Mouse (Mus musculus) heart, adult 2 months (tissue): ENCODE measurements at regions not wholly inside any gene's neighbourhood (a gene's known extent, or its start where the extent isn't known, plus 50 kb on each side); places are given as distances from the start of the nearest gene placed in this dataset.

Experiments used
- DNase-seq, 2 experiments: peaks; one replicate each; pipeline ENCODE4 v3.0.0; 2021
- H3K27ac ChIP-seq: fragments of 200-600 bp; 2 replicates; pipeline ENCODE4 v1.8.1; 2022
- H3K27me3 ChIP-seq: fragments of 200-500 bp; 2 replicates; pipeline ENCODE4 v1.6.1; 2012; ENCODE audit warnings: mild to moderate bottlenecking, low read length, inconsistent platforms, mixed read lengths; ENCODE audit not compliant: control insufficient read depth, insufficient read depth
- H3K36me3 ChIP-seq: fragments of 200-500 bp; 2 replicates; pipeline ENCODE4 v1.6.1; 2012; ENCODE audit warnings: low read length, inconsistent platforms; ENCODE audit not compliant: control insufficient read depth, insufficient read depth
- H3K4me1 ChIP-seq: fragments of 200-500 bp; 2 replicates; pipeline ENCODE4 v1.6.1; 2011; ENCODE audit warnings: low read length; ENCODE audit not compliant: control insufficient read depth, insufficient read depth
- H3K4me3 ChIP-seq: fragments of 200-600 bp; 2 replicates; pipeline ENCODE4 v1.8.1; 2022
- H3K79me2 ChIP-seq: fragments of 200-500 bp; replicated peaks from 2 replicates; pipeline ENCODE4 v1.6.1; 2012; ENCODE audit warnings: mild to moderate bottlenecking, inconsistent platforms, low read length, moderate library complexity, mixed read lengths; ENCODE audit not compliant: control insufficient read depth, insufficient read depth
- H3K9ac ChIP-seq: fragments of 200-500 bp; 2 replicates; pipeline ENCODE4 v1.6.1; 2012; ENCODE audit warnings: low read depth, mild to moderate bottlenecking, control low read depth, inconsistent platforms, low read length, mixed read lengths
- CTCF ChIP-seq: fragments of 200-600 bp; IDR thresholded peaks from 2 replicates; pipeline ENCODE4 v1.8.1; 2022; ENCODE audit warnings: antibody characterized with exemption, mild to moderate bottlenecking, moderate library complexity
- EP300 ChIP-seq: fragments of 200-500 bp; IDR thresholded peaks from 2 replicates; pipeline ENCODE4 v1.6.1; 2011; ENCODE audit warnings: low read depth, low read length, control low read depth; ENCODE audit not compliant: insufficient read depth
- POLR2A ChIP-seq: fragments of 200-500 bp; IDR thresholded peaks from 2 replicates; pipeline ENCODE4 v1.6.1; 2011; ENCODE audit warnings: mild to moderate bottlenecking, low read depth, low read length, control low read depth; ENCODE audit not compliant: insufficient read depth
- WGBS: fragments of 180-500 bp; shearing (Covaris S2); methylation state at CpG from one replicate; pipeline ENCODE4 v1.1.7; 2018; 5-methylcytosine and 5-hydroxymethylcytosine counted together
- intact Hi-C: fragments of 180-260 bp; cut with DNase I; formaldehyde crosslinking; loops from one replicate; pipeline ENCODE4 v1.15.1; 2025

DNA sequence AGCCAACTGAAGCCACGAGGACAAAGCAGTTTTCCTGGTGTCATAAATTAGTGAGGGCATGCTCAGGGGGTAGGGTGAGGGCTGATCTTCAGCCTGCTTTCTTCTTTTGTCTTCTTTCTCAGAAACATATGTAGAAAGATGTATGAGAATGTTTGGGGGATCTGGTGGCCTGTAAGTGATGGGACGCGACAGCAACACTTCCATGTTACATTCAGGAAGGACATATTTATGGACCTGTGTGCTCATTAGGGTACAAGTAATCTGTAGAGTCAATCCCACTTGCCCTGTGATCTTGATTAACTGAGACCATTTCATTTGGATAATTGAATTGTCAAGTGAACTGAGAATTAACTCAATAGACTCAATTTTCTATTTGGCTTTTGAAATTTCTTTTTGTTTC, 486.1 kb upstream of the Fam160b2 start:
- no peak for DNase-seq
- H3K27me3 ChIP-seq = no peaks in the 10 kb centered on the region
- intact Hi-C loops = no loop called here
- no peaks in the 10 kb centered on the region for H3K36me3 ChIP-seq
- H3K9ac ChIP-seq = no peak overlapping the region
- H3K4me3 ChIP-seq = no peak overlapping the region
- H3K79me2 ChIP-seq = no peaks in the 10 kb centered on the region
- 86% methylated on average over 3 of the region's 3 CpGs for WGBS
- TF ChIP-seq POLR2A = no peak
- no peak for TF ChIP-seq EP300
- TF ChIP-seq CTCF = no peak
- no peaks in the 10 kb centered on the region for H3K4me1 ChIP-seq
- H3K27ac ChIP-seq = no peak overlapping the region

DNA sequence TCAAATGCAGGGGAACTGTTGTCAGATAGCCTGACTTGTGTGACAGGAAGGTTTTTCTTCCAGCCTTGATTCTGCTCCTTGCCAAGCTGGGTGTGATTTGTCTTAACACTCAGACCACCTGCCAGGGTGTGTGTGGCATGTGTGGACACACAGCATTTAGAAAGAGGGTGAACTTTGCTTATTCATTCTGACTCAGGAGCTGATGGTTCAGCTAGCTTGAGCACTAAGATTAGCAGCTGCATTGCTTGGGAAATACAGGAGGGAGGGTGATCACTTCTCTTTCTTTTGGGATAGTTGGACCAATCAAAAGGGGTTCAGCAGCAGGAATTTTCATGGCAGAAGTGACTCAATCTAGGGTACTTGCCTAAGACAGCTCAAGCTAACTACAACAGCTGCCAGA, 482.7 kb upstream of the Fam160b2 start:
- H3K79me2 ChIP-seq = no peaks in the 10 kb centered on the region
- no peaks in the 10 kb centered on the region for H3K36me3 ChIP-seq
- H3K9ac ChIP-seq = no peak overlapping the region
- H3K4me1 ChIP-seq = no peaks in the 10 kb centered on the region
- intact Hi-C loops = no loop called here
- H3K4me3 ChIP-seq = no peak overlapping the region
- no peak for DNase-seq
- H3K27ac ChIP-seq = no peak overlapping the region
- H3K27me3 ChIP-seq = no peaks in the 10 kb centered on the region
- TF ChIP-seq CTCF = no peak
- TF ChIP-seq EP300 = no peak
- TF ChIP-seq POLR2A = no peak

DNA sequence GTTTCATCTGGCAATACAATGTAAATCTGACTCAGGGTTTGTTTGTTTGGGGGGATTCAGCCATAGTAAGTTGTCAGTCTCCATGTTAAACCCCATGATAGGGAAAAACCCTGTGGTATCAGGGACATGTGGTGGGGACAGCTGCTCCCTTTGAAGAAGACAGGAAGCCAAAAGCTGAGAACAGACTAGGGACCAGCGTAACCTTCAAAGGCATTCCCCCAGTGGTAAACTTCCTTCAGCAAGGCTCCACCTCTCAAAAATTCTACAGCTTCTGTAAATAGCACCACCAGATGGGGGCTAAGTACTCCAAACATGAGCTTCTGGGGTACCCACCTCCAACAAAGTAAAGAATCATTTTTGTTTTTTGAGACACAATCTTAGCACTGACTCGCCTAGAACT, 476.0 kb upstream of the Fam160b2 start:
- TF ChIP-seq POLR2A = no peak
- TF ChIP-seq EP300 = no peak
- TF ChIP-seq CTCF = no peak
- intact Hi-C loops = no loop called here
- 82% methylated on average over 2 of the region's 2 CpGs for WGBS

DNA sequence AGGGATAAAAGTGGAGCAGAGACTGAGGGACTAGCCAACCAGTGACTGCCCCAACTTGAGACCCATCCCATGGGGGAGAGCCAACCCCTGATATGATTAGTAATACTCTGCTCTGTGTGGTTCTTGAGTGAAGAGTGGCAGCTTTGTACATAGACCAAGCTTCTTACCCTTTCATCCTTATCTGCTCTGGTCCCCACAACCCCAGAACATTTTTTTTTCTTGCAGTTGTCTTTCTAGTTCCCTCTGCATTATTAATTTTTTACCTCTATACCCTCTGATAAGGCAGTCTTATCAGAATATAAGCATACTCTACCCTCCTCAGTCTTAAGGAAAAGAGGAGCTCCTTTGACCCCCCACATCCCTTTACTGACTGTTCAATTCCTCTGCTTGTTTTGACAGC, 474.4 kb upstream of the Fam160b2 start:
- intact Hi-C loops = no loop called here
- no peak overlapping the region for H3K27ac ChIP-seq
- no peak for DNase-seq
- H3K4me1 ChIP-seq = no peaks in the 10 kb centered on the region
- H3K9ac ChIP-seq = no peak overlapping the region
- no peaks in the 10 kb centered on the region for H3K79me2 ChIP-seq
- no peak overlapping the region for H3K4me3 ChIP-seq
- no peaks in the 10 kb centered on the region for H3K27me3 ChIP-seq
- no peaks in the 10 kb centered on the region for H3K36me3 ChIP-seq
- no peak for TF ChIP-seq POLR2A
- no peak for TF ChIP-seq EP300
- no peak for TF ChIP-seq CTCF

More for the DNA sequence above, 476.0 kb upstream of the Fam160b2 start:
- no peak overlapping the region for H3K4me3 ChIP-seq
- no peaks in the 10 kb centered on the region for H3K36me3 ChIP-seq
- H3K4me1 ChIP-seq = no peaks in the 10 kb centered on the region
- no peak overlapping the region for H3K27ac ChIP-seq
- no peak for DNase-seq
- H3K79me2 ChIP-seq = no peaks in the 10 kb centered on the region
- H3K9ac ChIP-seq = no peak overlapping the region
- no peaks in the 10 kb centered on the region for H3K27me3 ChIP-seq

DNA sequence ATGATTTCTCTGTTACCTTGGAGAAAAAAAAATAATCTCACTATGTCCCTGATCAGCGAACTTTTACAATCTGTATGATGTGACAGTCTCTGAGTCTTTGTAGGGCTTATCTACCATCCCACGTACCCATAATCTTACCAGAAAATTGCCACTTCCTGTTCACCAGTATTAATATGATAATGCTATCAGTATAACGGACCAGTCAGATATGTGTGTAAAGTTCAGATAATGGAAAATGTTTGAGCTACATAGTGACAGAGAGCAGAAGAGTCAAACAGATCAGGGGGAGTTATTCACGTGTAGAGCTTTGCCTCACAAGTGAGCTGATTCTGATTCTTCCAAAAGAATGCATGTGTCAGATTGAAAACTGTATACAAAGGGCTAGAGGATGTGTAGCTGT, 466.0 kb upstream of the Fam160b2 start:
- Histone ChIP-seq H3K36me3 (no peaks in the 10 kb centered on the region), H3K79me2 (no peaks in the 10 kb centered on the region), H3K4me1 (no peaks in the 10 kb centered on the region), H3K27ac (no peak overlapping the region), H3K27me3 (no peaks in the 10 kb centered on the region), H3K9ac (no peak overlapping the region), H3K4me3 (no peak overlapping the region)
- 28% methylated on average over 4 of the region's 4 CpGs for WGBS
- intact Hi-C loops = no loop called here
- DNase-seq = no peak
- no peak for TF ChIP-seq POLR2A
- TF ChIP-seq EP300 = no peak
- TF ChIP-seq CTCF = no peak

DNA sequence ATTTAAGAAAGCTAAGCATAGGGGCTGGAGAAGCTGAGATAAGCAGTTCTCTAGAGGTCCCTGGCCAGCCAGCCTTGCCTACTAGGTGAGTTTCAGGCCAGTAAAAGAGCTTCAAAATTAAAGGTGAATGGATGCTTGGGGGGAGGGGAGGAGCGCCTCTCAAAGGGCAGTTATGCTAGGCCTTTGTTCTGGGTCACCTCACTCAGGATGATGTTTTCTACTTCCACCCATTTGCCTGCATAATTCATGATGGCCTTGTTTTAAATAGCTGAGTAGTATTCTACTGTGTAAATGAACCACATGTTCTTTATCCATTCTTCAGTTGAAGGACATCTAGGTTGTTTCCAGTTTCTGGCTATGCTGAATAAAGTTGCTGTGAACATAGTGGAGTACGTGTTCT, 457.0 kb upstream of the Fam160b2 start:
- Histone ChIP-seq H3K4me3 (no peak overlapping the region), H3K4me1 (no peaks in the 10 kb centered on the region; the same call in 1 of the 2 replicates), H3K79me2 (no peaks in the 10 kb centered on the region), H3K36me3 (no peaks in the 10 kb centered on the region), H3K27ac (no peak overlapping the region), H3K9ac (no peak overlapping the region), H3K27me3 (no peaks in the 10 kb centered on the region)
- no peak for TF ChIP-seq EP300
- TF ChIP-seq POLR2A = no peak
- no peak for TF ChIP-seq CTCF
- WGBS = 96% methylated on average over 2 of the region's 2 CpGs
- DNase-seq = no peak
- intact Hi-C loops = no loop called here

DNA sequence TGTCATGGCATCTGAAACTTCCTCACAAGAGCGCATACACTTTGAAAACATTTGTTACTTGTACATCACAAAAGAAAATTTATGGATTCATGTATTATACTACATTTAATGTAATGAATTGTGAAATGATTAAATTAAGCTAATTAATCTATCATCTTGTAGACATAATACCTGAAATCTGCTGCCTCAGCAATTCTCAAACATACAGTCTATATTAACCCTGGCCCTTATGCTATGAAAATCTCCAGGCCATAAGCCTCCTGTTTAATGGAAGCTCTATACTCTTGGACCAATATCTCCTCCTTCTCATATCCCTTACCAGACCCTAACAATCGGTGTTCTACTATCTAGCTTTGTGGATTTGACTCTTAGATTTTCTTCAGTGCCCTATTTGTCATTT, 455.8 kb upstream of the Fam160b2 start:
- H3K9ac ChIP-seq = no peak overlapping the region
- WGBS = 89% methylated on average over 2 of the region's 2 CpGs
- no peak for DNase-seq
- no peak overlapping the region for H3K4me3 ChIP-seq
- intact Hi-C loops = no loop called here
- no peaks in the 10 kb centered on the region for H3K79me2 ChIP-seq
- H3K36me3 ChIP-seq = no peaks in the 10 kb centered on the region
- H3K27me3 ChIP-seq = no peaks in the 10 kb centered on the region
- no peaks in the 10 kb centered on the region; the same call in 1 of the 2 replicates for H3K4me1 ChIP-seq
- no peak overlapping the region for H3K27ac ChIP-seq
- TF ChIP-seq CTCF = no peak
